Mouse (Mus musculus) cortical plate, adult 2 months (tissue): ENCODE measurements at regions not wholly inside any gene's neighbourhood (a gene's known extent, or its start where the extent isn't known, plus 50 kb on each side); places are given as distances from the start of the nearest gene placed in this dataset.

Source experiments
- H3K27ac ChIP-seq: fragments of 200-500 bp; 2 replicates; pipeline ENCODE4 v1.5.1; 2012; ENCODE audit warnings: low read length, control low read depth, inconsistent platforms; ENCODE audit not compliant: insufficient read depth
- H3K4me1 ChIP-seq: fragments of 200-500 bp; 2 replicates; pipeline ENCODE4 v1.6.1; 2011; ENCODE audit warnings: low read length; ENCODE audit not compliant: control insufficient read depth, insufficient read depth
- H3K4me3 ChIP-seq: fragments of 200-500 bp; 2 replicates; pipeline ENCODE4 v1.5.1; 2011; ENCODE audit warnings: mild to moderate bottlenecking, low read length, control low read depth; ENCODE audit not compliant: insufficient read depth
- CTCF ChIP-seq: fragments of 200-500 bp; IDR thresholded peaks from 2 replicates; pipeline ENCODE4 v1.5.1; 2011; ENCODE audit warnings: mild to moderate bottlenecking, control low read depth, low read length; ENCODE audit not compliant: insufficient read depth; ENCODE audit errors: extremely low read depth
- POLR2A ChIP-seq: fragments of 200-500 bp; IDR thresholded peaks from 2 replicates; pipeline ENCODE4 v1.6.1; 2011; ENCODE audit warnings: mild to moderate bottlenecking, low read length, control low read depth; ENCODE audit not compliant: insufficient read depth; ENCODE audit errors: extremely low read depth

GRCm38 (mm10) chr14:100461141-100462043 lies 176.9 kb upstream of the Klf12 start:
- TF ChIP-seq POLR2A = no peak
- no peak for TF ChIP-seq CTCF
- peak overlapping the region; percentile 19; the same call in 1 of the 2 replicates for H3K4me3 ChIP-seq
- H3K27ac ChIP-seq = peak overlapping the region; percentile 84
- H3K4me1 ChIP-seq = peaks cover 17% of the 10 kb centered on the region

DNA sequence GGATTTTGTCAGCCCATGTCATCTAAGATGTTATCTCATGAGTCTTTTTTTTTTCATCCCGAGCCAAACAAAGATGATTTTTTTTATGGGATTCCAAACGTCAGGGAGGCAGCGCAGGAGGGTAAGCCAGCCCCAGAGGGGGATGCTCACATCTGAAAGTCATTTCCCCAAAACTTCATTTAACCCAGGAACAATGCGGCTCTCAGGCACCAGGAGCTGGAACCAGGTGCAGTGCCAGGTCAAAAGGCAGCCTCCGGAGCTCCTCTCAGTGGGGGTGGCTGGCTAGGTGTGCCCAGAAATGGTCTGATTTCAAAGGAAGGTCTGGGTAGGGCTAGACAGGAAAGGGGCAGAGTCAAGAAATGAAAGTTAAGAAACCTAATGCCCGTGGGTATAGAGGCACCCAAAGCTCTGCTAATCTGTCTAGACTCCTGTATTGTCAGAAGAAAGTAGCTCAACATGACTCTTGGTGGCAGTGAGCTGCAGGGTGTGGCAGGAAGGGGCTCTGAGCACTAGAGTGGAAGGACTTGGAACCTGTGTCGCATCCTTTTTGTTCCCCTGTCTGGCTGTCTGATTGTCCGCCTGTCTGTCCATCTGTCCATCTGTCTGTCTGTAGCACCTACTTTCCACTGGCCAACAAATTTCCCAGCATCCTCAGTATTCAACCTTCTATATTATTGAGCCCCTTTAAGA lies 175.3 kb upstream of the Klf12 start:
- Histone ChIP-seq H3K4me3 (peak overlapping the region; percentile 21; the same call in 1 of the 2 replicates), H3K4me1 (peaks cover 17% of the 10 kb centered on the region), H3K27ac (peak overlapping the region; percentile 86)
- TF ChIP-seq CTCF (no peak), POLR2A (no peak)

DNA sequence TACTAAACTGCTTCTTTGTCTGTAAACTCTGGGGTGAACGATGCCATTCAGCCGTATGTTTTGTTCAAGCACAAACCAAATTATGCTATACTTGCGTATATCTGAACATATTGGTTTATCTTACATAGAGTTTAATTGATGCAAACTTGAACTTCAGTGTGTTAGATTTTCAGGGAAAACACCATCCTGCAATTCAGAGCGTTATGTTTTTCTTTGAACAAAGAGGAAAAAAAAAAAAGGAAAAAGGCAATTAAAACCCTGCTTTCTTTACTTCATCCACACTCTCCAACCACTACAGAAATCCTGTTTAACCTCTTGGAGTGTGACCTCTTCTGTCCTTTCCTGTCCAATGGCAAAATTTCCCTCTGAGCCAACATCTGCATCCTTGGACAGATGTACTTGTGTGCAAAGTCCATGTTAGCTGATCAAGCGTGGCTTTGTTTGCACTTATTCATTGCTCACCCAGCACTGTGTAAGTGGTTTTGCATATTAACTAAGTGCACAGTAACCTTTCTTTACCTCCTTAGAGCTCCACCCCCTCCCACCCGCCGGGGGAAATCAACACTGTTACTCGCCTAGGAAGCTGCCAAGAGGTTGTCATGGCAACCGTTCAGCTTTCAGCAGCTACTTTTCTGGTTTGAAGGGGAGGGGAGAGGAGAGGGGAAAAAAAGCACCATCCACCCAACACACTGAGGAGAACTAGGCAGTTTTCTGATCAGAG lies 174.4 kb upstream of the Klf12 start:
- H3K27ac ChIP-seq = 0 out of 2 replicates have a peak overlapping the region, but pooled peaks have one; percentile 86
- no peak overlapping the region for H3K4me3 ChIP-seq
- peaks cover 17% of the 10 kb centered on the region for H3K4me1 ChIP-seq
- TF ChIP-seq CTCF (no peak), POLR2A (no peak)

DNA sequence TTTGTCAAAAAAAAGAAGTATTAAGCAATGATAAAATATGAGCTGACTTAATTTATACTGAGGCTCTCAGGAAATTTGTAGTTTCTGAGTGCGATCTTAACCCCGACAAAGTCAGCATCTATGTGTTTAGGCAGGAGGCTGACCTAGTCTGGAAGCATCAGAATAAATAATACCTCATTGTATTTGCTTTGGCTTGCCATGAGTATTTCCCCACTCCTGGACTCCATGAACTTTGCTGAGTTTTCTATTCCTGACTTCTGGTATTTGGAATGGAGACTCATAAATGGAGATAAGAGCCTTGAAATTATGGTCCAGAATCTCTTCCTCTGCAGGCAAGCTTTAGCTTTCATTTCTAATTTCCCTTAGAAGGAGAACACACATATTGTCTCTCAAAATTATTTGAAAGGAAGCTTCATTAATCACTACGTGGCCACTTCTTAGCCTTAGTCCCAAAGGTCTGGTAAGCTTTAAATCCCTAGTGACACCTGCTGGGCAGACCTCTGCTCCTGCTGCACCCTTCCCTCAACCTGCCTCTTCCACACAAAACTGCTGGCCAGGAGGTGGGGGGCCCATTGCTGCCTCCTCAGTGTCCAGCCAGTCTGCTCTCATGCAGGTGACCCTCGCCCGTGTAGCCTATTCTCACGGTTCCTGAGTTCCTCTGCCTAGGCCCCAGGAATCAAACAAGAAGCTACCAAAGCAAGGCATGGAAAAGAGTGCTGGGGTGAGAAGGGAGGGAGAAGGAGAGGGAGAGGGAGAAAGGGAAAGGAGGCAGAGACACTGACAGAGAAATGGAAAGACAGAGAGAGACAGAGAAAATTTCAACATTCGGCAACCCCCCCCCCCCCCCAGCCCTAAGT lies 173.6 kb upstream of the Klf12 start:
- Histone ChIP-seq H3K4me1 (peaks cover 17% of the 10 kb centered on the region), H3K4me3 (no peak overlapping the region), H3K27ac (peak overlapping the region; percentile 39; the same call in 1 of the 2 replicates)
- TF ChIP-seq POLR2A (no peak), CTCF (peak; percentile 36; the same call in 1 of the 2 replicates)

GRCm38 (mm10) chr14:100446130-100446529 lies 161.7 kb upstream of the Klf12 start:
- Histone ChIP-seq H3K4me3 (no peak overlapping the region), H3K4me1 (no peaks in the 10 kb centered on the region), H3K27ac (no peak overlapping the region)
- TF ChIP-seq CTCF = no peak
- no peak for TF ChIP-seq POLR2A

DNA sequence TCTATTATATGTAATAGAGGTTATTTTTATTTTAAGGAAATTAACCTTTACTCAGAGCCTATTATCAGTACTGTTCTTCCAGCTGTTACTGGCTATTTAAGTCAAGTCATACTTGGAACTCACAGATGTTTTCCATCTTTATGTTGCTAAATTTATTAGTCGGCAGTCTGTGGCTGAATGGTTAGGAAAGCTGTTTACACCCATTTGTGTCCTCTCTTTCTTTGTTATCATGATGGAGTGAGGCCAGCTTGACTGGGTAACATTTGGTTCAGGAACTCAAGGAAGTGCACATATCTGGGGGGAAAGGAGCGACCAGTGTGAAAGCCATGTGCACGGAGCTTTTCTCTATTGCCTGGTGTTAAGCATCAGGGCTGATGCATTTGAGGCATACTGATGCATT lies 160.4 kb upstream of the Klf12 start:
- TF ChIP-seq CTCF = no peak
- TF ChIP-seq POLR2A = no peak
- Histone ChIP-seq H3K4me1 (no peaks in the 10 kb centered on the region), H3K27ac (no peak overlapping the region), H3K4me3 (no peak overlapping the region)

- H3K4me1 ChIP-seq = no peaks in the 10 kb centered on the region
- TF ChIP-seq CTCF (no peak), POLR2A (no peak)
- no peak overlapping the region for H3K27ac ChIP-seq
- H3K4me3 ChIP-seq = no peak overlapping the region
Observed at GRCm38 (mm10) chr14:100444099-100444498, 159.6 kb upstream of the Klf12 start.

DNA sequence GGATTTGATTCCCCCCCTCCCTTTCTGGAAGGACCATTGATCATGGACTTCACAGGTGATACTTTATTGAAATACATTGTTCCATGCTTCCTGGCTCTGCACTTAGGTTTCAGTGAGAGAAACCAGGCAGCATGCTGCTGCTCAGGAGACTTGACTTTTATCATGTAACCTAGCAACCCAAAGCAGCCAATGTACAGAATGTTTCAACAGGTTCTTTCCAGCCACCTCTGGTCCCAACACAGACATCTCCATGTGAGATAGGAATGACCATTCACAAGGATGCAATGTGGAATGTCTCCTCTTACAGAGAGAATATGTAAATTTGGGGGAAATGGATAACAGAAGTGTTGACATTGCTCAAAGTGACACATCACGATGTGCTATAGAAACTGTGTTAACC lies 153.1 kb upstream of the Klf12 start:
- TF ChIP-seq CTCF (no peak), POLR2A (no peak)
- Histone ChIP-seq H3K27ac (no peak overlapping the region), H3K4me1 (no peaks in the 10 kb centered on the region), H3K4me3 (no peak overlapping the region)
